Mouse (Mus musculus): Measurements from ENCODE around the gene Fndc7.

DNA sequence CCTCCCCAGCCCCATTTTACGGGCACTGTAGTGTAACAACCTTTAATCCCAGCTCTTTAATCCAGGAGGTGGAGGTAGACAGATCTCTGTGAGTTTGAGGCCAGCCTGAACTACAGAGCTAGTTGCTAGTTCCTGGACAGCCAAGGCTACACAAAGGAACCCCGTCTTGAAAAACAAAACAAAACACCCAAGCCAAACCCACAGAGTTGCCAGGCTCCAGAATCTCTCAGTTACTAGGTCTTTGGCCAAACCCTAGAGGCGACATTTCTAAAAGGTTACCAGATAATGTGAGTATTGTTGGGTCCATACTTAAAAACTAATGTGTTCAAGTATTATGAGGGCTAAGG lies 32.7 kb downstream of the Fndc7 start:
- TF ChIP-seq EP300 (IDR thresholded peaks at IDR 0.05): no peak
- no peak for TF ChIP-seq CTCF (IDR thresholded peaks at IDR 0.05)

All from lung, postnatal 0 days (tissue).